Mouse (Mus musculus): ENCODE measurements around the gene Ptprj.

DNA sequence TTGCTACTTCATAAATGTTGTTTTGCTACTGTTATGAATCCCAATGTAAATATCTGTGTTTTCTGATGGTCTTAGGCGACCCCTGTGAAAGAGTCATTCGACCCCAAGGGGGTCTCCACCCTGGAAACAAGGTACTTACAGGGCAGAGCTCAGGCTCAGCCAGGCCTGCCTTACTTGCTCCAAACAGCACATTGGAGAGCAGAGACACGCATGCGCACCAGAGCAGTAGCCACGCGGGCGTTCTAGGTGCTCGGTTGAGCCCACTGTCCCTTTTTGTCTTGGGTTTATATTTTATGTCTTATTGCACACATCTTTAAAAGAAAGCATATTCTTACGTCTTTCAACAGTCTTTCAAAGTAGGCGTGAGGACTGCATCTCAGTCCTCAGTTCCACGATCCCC lies 22.1 kb downstream of the Ptprj start:
- TF ChIP-seq CTCF (IDR thresholded peaks at IDR 0.05; ENCODE audit: control insufficient read depth, insufficient read depth, low read length) = no peak
- TF ChIP-seq POLR2A (IDR thresholded peaks at IDR 0.05; ENCODE audit: borderline replicate concordance, control insufficient read depth, low read depth, low read length) = no peak

Measured in bone marrow, adult 2 months (tissue).